Mouse (Mus musculus): ENCODE results near the gene Mbd6. TPM values are rescaled to one million over a fixed set of nuclear protein-coding genes. Genes with fewer than 3 reads are reported as not detected.
"Not testable (repeated sequence)": the region's sequence is repeated elsewhere in the genome, so short reads cannot be mapped to it uniquely, and the experiment has no call there.

Gene Mbd6
- total RNA-seq (2021), result 10 to 100 TPM; 16.7 to 20.2 TPM
- long read RNA-seq, experiment 1, partial matches to known transcripts, result 4 of 6 reads
- long read RNA-seq, experiment 1, other reads (novel, unspliced or antisense), result 2 of 6 reads
- long read RNA-seq, experiment 2, partial matches to known transcripts, result 5 of 6 reads
- long read RNA-seq, experiment 2, other reads (novel, unspliced or antisense), result 1 of 6 reads

- peak; percentile 93 to 94 for DNase-seq
Measured at GRCm38 (mm10) chr10:127288800-127289572, at the start of gene Mbd6. Gene Mbd6 (minus strand): TSS chr10:127289018.

- no peak for DNase-seq
Measured at GRCm38 (mm10) chr10:127337536-127338099, 48.8 kb upstream of the Mbd6 start.

GRCm38 (mm10) chr10:127336952-127337351, 48.1 kb upstream of the Mbd6 start:
- no peak for DNase-seq

- no peak for DNase-seq
Measured at GRCm38 (mm10) chr10:127335271-127335670, 46.5 kb upstream of the Mbd6 start.

GRCm38 (mm10) chr10:127333152-127333551, 44.3 kb upstream of the Mbd6 start:
- DNase-seq, result no peak

- DNase-seq, result no peak
Measured at GRCm38 (mm10) chr10:127332211-127332874, 43.5 kb upstream of the Mbd6 start.

- no peak for DNase-seq
Measured at GRCm38 (mm10) chr10:127330212-127330611, 41.4 kb upstream of the Mbd6 start.

- no peak for DNase-seq
Measured at GRCm38 (mm10) chr10:127327461-127328145, 38.8 kb upstream of the Mbd6 start.

- peak; percentile 41 to 53 for DNase-seq
Measured at GRCm38 (mm10) chr10:127326828-127327227, 38.0 kb upstream of the Mbd6 start.

- peak in 1 of 2 experiments; percentile 60 for DNase-seq
Measured at GRCm38 (mm10) chr10:127326017-127326801, 37.4 kb upstream of the Mbd6 start.

- DNase-seq, result no peak
Measured at GRCm38 (mm10) chr10:127325454-127326016, 36.7 kb upstream of the Mbd6 start.

GRCm38 (mm10) chr10:127324495-127324894, 35.7 kb upstream of the Mbd6 start:
- peak; percentile 47 to 58 for DNase-seq

GRCm38 (mm10) chr10:127323131-127323855, 34.5 kb upstream of the Mbd6 start:
- DNase-seq, result peak; percentile 38 to 68

- no peak for DNase-seq
Measured at GRCm38 (mm10) chr10:127322669-127323068, 33.9 kb upstream of the Mbd6 start.

GRCm38 (mm10) chr10:127322178-127322577, 33.4 kb upstream of the Mbd6 start:
- DNase-seq, result no peak

GRCm38 (mm10) chr10:127321621-127322020, 32.8 kb upstream of the Mbd6 start, which contains the start of gene Arhgap9:
Gene Arhgap9 (plus strand): TSS chr10:127321964.
- no peak for DNase-seq

GRCm38 (mm10) chr10:127319969-127320368, 31.2 kb upstream of the Mbd6 start:
- no peak for DNase-seq

- DNase-seq, result no peak
Measured at GRCm38 (mm10) chr10:127318009-127318408, 29.2 kb upstream of the Mbd6 start.

- DNase-seq, result no peak
Measured at GRCm38 (mm10) chr10:127317277-127317676, 28.5 kb upstream of the Mbd6 start.

- DNase-seq, result not testable (repeated sequence)
Measured at GRCm38 (mm10) chr10:127314950-127315349, 26.1 kb upstream of the Mbd6 start.
